Mouse (Mus musculus) liver, postnatal 0 days (tissue): ENCODE results near the gene Nkapd1.

Experiments used
- CTCF ChIP-seq: sonication (generic); IDR thresholded peaks from 2 replicates; pipeline ENCODE4 v1.5.1; 2016; ENCODE audit warnings: antibody characterized with exemption, low read depth
- EP300 ChIP-seq: IDR thresholded peaks from 2 replicates; pipeline ENCODE4 v1.6.1; 2016; ENCODE audit warnings: antibody characterized with exemption, low read depth, mild to moderate bottlenecking

- TF ChIP-seq CTCF (peak; percentile 26; the same call in 1 of the 2 replicates), EP300 (no peak)
These were observed at the start of gene Nkapd1, which contains the start of gene Pih1d2 for GRCm38 (mm10) chr9:50616766-50617603.
